ENCODE assay signal across 21 mouse cellular contexts in genomic region chr17:35225456-35225855, GRCm38 (mm10). TPM values are rescaled to one million over a fixed set of nuclear protein-coding genes. Genes with fewer than 3 reads are reported as not detected.
"Had no signal": no experiment of that assay in that cellular context is flagged by ENCODE, and none has a peak within 500 bp of the region (broad histone marks: within the 10 kb centered on the region; RNA-seq: fewer than 3 reads in every experiment).

No protein-coding gene starts in this region.

- DNase-seq: lung, adult 18-20 months; lung, embryonic 14.5 days; lung, postnatal 10 days; lung, postnatal 4 days; midbrain, embryonic 14.5 days; right cerebral cortex, adult 18-20 months; right cerebral cortex, postnatal 25 days; right cerebral cortex, postnatal 4 days; spleen, adult 18-20 months; thymus, adult 18-20 months; thymus, postnatal 14 days had no signal

RNA-seq across cellular contexts. Expression of gene Gm16181, which starts 4.8 kb away (rescaled TPM):
- total RNA-seq: megakaryocyte-erythroid progenitor cell, adult 5-6 weeks; neutrophil, adult 5-6 weeks had no signal
- polyA plus RNA-seq: liver, embryonic 16.5 days; midbrain, embryonic 14.5 days; neural tube, embryonic 12.5 days; small intestine, adult 2 months; stomach, embryonic 14.5 days had no signal

RNA-seq across cellular contexts. Expression of gene Lta, which starts 20.3 kb away (rescaled TPM):
- total RNA-seq: megakaryocyte, adult 5-6 weeks; megakaryocyte-erythroid progenitor cell, adult 5-6 weeks had no signal
- polyA plus RNA-seq: liver, embryonic 16.5 days; lung, embryonic 16.5 days; midbrain, embryonic 10.5 days; midbrain, embryonic 12.5 days; neural tube, embryonic 12.5 days had no signal
